In the genomic region with DNA sequence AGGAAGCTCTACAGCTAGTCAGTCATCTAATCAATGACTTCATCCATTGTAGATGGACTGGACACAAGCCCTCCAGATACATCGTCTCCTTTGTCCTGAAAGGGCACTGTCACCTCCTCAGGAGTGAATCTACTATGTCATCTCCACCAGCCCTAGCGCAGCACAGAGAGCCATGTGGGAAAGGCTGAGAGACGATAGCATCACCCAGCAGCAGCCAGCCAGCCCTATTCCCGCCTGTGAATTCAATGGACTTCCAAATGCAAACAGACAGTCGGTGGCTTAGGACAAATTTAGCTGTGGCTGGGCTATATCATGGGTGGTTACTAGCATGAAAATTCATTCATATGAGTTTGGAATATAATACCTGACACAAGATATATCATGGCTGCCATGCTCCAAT, we compare ENCODE assay signal across 35 mouse cellular contexts.
"Had no signal": no experiment of that assay in that cellular context is flagged by ENCODE, and none has a peak within 500 bp of the region (broad histone marks: within the 10 kb centered on the region; RNA-seq: fewer than 3 reads in every experiment).

No protein-coding gene starts in this region.

- H3K4me1 ChIP-seq: heart, embryonic 12.5 days; heart, embryonic 13.5 days; heart, embryonic 15.5 days; hindbrain, embryonic 10.5 days; intestine, embryonic 15.5 days; kidney, embryonic 15.5 days had no signal

- H3K4me3 ChIP-seq: heart, embryonic 12.5 days; heart, embryonic 13.5 days; heart, embryonic 15.5 days; hindbrain, embryonic 10.5 days; hindbrain, embryonic 12.5 days; hindbrain, embryonic 13.5 days; hindbrain, embryonic 15.5 days; intestine, embryonic 15.5 days; kidney, embryonic 15.5 days; layer of hippocampus, adult 2 months; left cerebral cortex, adult 2 months had no signal

- H3K4me2 ChIP-seq: heart, embryonic 11.5 days; heart, embryonic 12.5 days; heart, embryonic 13.5 days; heart, embryonic 15.5 days; hindbrain, embryonic 12.5 days; hindbrain, embryonic 13.5 days; hindbrain, embryonic 14.5 days; hindbrain, embryonic 15.5 days; intestine, embryonic 15.5 days; kidney, embryonic 15.5 days had no signal

- H3K9ac ChIP-seq: heart, embryonic 12.5 days; heart, embryonic 13.5 days; heart, embryonic 15.5 days; hindbrain, embryonic 12.5 days; hindbrain, embryonic 13.5 days; hindbrain, embryonic 14.5 days; hindbrain, embryonic 15.5 days; intestine, embryonic 15.5 days; kidney, embryonic 15.5 days had no signal

- ATAC-seq: hindbrain, embryonic 16.5 days; hindbrain, postnatal 0 days; inflammation-experienced regulatory T-cells, adult 6 months; intestine, embryonic 15.5 days; intestine, embryonic 16.5 days; intestine, postnatal 0 days had no signal

- DNase-seq: heart, postnatal 10 days; heart, postnatal 14 days; heart, postnatal 36 days; heart, postnatal 4 days; kidney, adult 11 months; kidney, adult 18-20 months; kidney, adult 2 months; kidney, adult 8-10 months; kidney, adult 9 months; kidney, postnatal 10 days; kidney, postnatal 14 days; kidney, postnatal 25 days; kidney, postnatal 36 days; kidney, postnatal 4 days; layer of hippocampus, adult 9-11 months; layer of hippocampus, postnatal 36 days had no signal

- H3K9me3 ChIP-seq: heart, embryonic 12.5 days; heart, embryonic 13.5 days; heart, embryonic 15.5 days; hindbrain, embryonic 10.5 days; hindbrain, embryonic 12.5 days; hindbrain, embryonic 13.5 days; hindbrain, embryonic 15.5 days; intestine, embryonic 15.5 days; kidney, embryonic 15.5 days had no signal

- H3K27ac ChIP-seq: heart, embryonic 13.5 days; heart, embryonic 15.5 days; hindbrain, embryonic 10.5 days; hindbrain, embryonic 12.5 days; hindbrain, embryonic 13.5 days; hindbrain, embryonic 14.5 days; hindbrain, embryonic 15.5 days; hindbrain, postnatal 0 days; intestine, embryonic 15.5 days; kidney, embryonic 15.5 days; kidney, postnatal 0 days; layer of hippocampus, adult 2 months; left cerebral cortex, adult 2 months had no signal

- H3K36me3 ChIP-seq: heart, embryonic 12.5 days; heart, embryonic 13.5 days; heart, embryonic 15.5 days; hindbrain, embryonic 10.5 days; hindbrain, embryonic 12.5 days; hindbrain, embryonic 13.5 days; hindbrain, embryonic 15.5 days; intestine, embryonic 15.5 days; kidney, embryonic 15.5 days had no signal

- H3K27me3 ChIP-seq: heart, embryonic 12.5 days; heart, embryonic 13.5 days; heart, embryonic 15.5 days; hindbrain, embryonic 12.5 days; hindbrain, embryonic 13.5 days; hindbrain, embryonic 15.5 days; intestine, embryonic 15.5 days; kidney, embryonic 15.5 days had no signal
